Mouse (Mus musculus) B cell, adult 2 months (primary cell): Measurements from ENCODE around the gene Syne4.

ENCODE experiments used
- DNase-seq, 2 experiments: peaks; one replicate each; pipeline ENCODE4 v3.0.0; 2022

Gene Syne4

DNA sequence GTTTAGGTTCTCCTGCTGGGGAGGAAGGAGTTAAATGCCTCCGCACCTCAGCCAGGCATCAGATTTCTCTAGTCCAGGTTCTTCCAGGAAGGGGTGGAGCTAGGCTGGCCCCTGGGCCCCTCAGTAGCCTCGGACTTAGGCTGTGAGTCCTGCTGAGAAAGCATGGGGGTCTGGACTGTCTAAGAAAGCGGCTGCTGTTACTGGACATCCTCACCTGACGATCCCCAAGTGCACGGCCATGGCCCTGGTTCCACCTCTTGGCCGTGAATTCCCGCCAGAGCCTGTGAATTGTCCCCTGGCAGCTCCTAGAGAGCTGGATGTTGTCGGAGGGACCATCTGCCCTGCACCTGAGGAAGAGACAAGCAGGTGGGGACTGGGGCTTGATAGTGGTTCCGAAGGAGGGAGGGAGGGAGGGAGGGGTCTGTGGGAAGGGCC lies at the start of gene Syne4:
Syne4 (plus strand) TSS at position 87 of the 435 bp plus-strand sequence.
- DNase-seq: no peak

DNA sequence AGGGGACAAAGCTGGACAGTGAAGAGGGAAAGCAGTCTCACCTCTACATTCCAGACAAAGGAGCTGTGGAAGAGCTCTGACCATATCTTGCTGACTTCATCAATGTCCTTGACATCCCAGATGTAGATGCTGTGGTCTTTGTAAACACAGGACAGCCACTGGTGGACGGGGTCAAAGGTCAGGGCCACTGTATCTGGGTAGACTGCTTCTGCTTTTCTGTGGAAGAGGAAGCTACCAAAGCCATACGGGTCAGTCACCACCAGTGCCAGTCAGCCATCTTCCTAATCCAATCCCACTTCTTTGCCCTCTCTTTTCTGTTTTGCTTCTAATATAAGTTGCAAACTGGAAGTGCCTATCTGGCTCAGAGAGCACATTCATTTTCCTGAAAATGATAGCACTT lies 49.6 kb upstream of the Syne4 start:
- no peak for DNase-seq

- no peak for DNase-seq
Observed at GRCm38 (mm10) chr7:30265531-30265930, 49.1 kb upstream of the Syne4 start.

- DNase-seq: no peak
Observed at GRCm38 (mm10) chr7:30265935-30266334, 48.7 kb upstream of the Syne4 start.

GRCm38 (mm10) chr7:30266780-30267179 lies 47.8 kb upstream of the Syne4 start:
- no peak for DNase-seq

GRCm38 (mm10) chr7:30269641-30270040 lies 45.0 kb upstream of the Syne4 start:
- no peak for DNase-seq

DNA sequence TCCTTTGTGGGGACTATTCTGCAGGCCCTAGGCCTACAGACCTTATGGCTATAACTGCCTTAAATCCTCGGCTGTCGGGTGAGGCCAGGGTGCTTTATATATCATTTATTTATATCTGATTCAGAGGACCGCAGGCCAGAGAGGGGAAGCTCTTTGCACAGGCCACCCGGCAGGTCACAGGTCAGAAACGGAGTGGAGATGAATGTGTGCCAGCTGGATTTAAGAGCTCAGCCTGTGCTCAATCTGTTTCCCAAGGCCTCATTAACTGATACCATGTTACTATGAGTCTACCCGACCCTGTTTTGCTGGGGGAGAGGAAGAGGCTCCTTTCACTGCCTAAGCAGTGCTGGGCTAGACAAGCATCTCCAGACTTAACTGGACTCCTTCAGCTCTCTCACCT lies 40.2 kb upstream of the Syne4 start:
- no peak for DNase-seq

- no peak for DNase-seq
Observed at GRCm38 (mm10) chr7:30278911-30279310, 35.7 kb upstream of the Syne4 start.

GRCm38 (mm10) chr7:30279536-30279935 lies 35.1 kb upstream of the Syne4 start:
- DNase-seq: peak in 1 of 2 experiments; percentile 7

- DNase-seq: peak; percentile 92
Observed at GRCm38 (mm10) chr7:30279951-30280669, 34.5 kb upstream of the Syne4 start, which contains the start of the genes Thap8 and Wdr62. TSS of gene Thap8 (plus strand) at chr7:30280094. TSS of gene Wdr62 (minus strand) at chr7:30280419.

DNA sequence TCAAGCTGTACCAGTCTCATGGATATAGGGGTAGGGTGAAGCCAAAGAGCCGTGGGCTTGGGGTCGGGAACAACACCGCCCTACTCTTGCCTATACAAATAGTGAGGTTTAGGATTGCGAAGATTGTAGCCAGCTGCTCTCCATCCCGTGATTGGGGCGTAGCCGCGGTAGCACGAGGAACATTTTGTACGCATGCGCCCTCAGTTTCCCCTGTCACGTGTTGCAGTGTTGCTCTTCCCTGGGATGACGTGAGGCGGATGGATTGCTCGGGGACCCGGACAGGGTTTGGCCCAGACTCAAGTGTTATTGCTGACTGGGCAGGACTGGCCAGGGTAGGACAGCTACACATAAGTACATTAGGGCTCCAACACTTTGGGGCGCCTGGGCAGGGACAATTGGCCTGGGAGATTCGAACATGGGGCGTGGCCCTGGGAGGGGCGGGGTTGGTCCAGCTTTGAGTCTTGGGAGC lies 33.9 kb upstream of the Syne4 start:
- peak; percentile 82 to 83 for DNase-seq

GRCm38 (mm10) chr7:30281522-30281921 lies 33.1 kb upstream of the Syne4 start:
- no peak for DNase-seq

GRCm38 (mm10) chr7:30282740-30283139 lies 31.9 kb upstream of the Syne4 start:
- no peak for DNase-seq

DNA sequence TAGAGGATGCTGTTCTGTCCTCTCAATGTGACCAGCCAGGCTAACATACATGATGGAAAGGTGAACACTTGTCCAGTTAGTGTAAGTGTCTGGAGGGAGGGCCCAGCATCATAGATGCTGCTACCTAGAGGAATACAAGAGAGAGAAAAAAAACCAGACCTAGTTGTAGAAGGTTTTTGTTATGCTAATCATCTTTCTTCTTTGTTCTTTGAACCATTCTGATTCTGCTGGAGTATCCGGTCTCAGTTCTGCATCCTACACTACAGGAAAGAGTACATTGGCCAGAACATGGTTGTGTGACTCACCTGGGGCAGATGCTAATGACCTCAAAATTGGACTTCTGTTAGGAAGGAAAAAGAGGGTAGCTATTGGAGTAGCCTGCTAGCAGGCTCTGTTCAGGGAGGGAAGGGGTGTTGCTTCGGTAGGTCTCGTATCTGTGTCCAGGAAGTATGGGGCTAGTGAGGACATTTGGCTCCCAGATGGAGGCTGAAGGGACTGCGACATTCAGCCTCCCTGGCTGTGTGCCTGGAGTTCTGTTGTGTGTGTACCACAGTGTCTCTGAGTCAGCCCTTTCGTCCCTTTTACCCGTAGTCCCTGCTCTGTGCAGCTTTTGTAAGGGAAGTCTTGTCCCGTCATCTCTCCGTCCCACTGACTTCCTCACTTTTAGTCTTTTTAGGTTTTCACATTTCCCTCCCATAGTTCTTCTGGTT lies 27.8 kb upstream of the Syne4 start:
- DNase-seq: no peak

GRCm38 (mm10) chr7:30288046-30288445 lies 26.6 kb upstream of the Syne4 start:
- no peak for DNase-seq

DNA sequence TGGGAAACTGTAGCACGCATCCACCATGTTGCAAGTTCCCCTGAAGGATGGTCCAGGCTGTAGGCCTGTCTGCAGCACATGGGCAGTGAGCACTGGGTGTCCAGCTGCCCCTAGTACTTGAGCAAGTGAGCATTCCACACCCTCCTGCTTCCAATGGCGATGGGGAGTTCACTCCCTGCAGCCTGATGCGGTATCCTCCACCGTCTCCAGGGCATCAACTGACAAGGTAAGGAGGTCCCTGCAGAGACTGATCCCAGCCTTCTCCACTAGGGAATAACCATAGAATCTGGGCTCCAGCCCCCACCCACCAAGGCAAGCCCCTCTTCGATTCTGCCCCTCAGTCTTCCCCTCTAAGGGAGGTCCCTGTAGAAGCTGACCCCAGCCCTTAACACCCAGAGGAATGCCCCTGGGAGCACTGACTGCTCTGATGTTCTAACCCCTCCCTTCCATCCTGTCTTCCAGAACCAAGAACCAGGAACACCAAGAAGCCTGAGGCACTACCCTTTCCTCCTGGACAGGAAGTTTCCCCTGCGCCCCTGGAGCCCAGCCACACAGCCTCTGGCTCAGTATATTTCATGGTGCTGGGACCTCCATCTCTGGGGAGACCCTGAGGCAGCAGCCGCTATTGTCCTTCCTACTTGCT lies 25.4 kb upstream of the Syne4 start:
- DNase-seq: no peak

GRCm38 (mm10) chr7:30289714-30290399 lies 24.8 kb upstream of the Syne4 start:
- no peak for DNase-seq

- DNase-seq: no peak
Observed at GRCm38 (mm10) chr7:30291215-30292131, 23.1 kb upstream of the Syne4 start, which contains the start of gene Clip3. TSS of gene Clip3 (plus strand) at chr7:30291728.

GRCm38 (mm10) chr7:30293795-30294194 lies 20.8 kb upstream of the Syne4 start:
- DNase-seq: no peak

- no peak for DNase-seq
Observed at GRCm38 (mm10) chr7:30294296-30294695, 20.3 kb upstream of the Syne4 start.

DNA sequence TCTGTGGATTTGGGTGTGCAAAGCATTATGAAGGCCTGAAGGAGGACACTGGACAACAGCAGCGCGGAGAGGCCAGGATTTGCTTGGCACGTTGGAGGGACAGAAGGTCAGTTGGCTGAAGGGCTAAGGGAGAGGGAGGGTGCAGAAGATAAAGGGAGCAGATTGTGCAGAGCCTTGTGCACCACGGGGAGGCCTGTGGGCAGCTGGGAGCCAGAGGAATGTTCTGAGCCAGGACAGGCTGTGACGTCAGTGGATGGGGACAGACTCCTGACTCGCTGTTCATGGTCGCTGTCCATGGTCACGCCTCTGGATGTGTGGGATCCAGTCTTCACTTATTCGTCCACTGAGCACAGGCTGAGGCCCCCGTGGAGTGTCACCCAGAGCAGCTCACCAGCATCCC lies 19.5 kb upstream of the Syne4 start:
- no peak for DNase-seq

DNA sequence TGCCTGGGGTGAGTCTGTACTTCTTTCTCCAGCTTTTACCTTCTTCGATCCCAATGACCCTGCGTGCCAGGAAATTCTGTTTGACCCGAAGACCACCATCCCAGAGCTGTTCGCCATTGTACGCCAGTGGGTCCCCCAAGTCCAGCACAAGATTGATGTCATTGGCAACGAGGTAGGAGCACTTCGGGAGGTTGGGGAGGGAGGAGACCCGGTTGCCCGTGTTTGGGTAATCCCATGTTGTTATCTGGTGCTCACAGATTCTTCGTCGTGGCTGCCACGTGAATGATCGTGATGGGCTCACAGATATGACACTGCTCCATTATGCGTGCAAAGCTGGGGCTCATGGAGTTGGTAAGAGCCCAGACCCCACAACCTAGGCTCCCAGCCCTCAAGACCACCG lies 17.8 kb upstream of the Syne4 start:
- DNase-seq: no peak
